Mouse (Mus musculus) gastrocnemius, postnatal 36 days (tissue): ENCODE measurements around the gene Rab11a. TPM values are rescaled to one million over a fixed set of nuclear protein-coding genes. Genes with fewer than 3 reads are reported as not detected.

Source experiments
- DNase-seq, 2 experiments: peaks; one replicate each; pipeline ENCODE4 v3.0.0; 2022
- intact Hi-C: fragments of 180-260 bp; cut with DNase I; formaldehyde crosslinking; loops from one replicate; pipeline ENCODE4 v1.15.1; 2025
- long read RNA-seq, 2 experiments: library from polyadenylated mRNA; stranded (forward); transcript quantifications; one replicate each; pipeline ENCODE4 v2.0.0; 2021
- total RNA-seq, 2 experiments: library from RNA; stranded (reverse); gene quantifications; 2 replicates each; pipeline ENCODE4 v1.2.3; 2021

Gene Rab11a
- total RNA-seq, result 10 to 100 TPM; 89.1 to 95.6 TPM
- long read RNA-seq, experiment 1, transcript Rab11a-208 (5 exons, 2,336 nt), result major isoform, 52 of 64 reads
- long read RNA-seq, experiment 1, partial matches to known transcripts, result 9 of 64 reads
- long read RNA-seq, experiment 1, other reads (novel, unspliced or antisense), result 1 of 64 reads
- long read RNA-seq, experiment 2, transcript Rab11a-208 (5 exons, 2,336 nt), result major isoform, 56 of 60 reads
- long read RNA-seq, experiment 2, partial matches to known transcripts, result 0 of 60 reads
- long read RNA-seq, experiment 2, other reads (novel, unspliced or antisense), result 2 of 60 reads

- peak; percentile 96 for DNase-seq
- intact Hi-C loops, result no loop called here
Measured at GRCm38 (mm10) chr9:64737406-64738201, at the start of gene Rab11a. Rab11a (minus strand) TSS chr9:64737758.

- intact Hi-C loops, result loop anchor here (5.0 kb wide), 1 partner anchor 116 kb away; no protein-coding TSS in a partner anchor
- no peak for DNase-seq
Measured at GRCm38 (mm10) chr9:64786216-64786905, 48.8 kb upstream of the Rab11a start.

- intact Hi-C loops, result loop anchor here (5.0 kb wide), 2 partner anchors 77 to 117 kb away; no protein-coding TSS in a partner anchor
- DNase-seq, result peak; percentile 51 to 60
Measured at GRCm38 (mm10) chr9:64784841-64785240, 47.3 kb upstream of the Rab11a start.

- DNase-seq, result no peak
- intact Hi-C loops, result loop anchor here (5.0 kb wide), 1 partner anchor 79 kb away; no protein-coding TSS in a partner anchor
Measured at GRCm38 (mm10) chr9:64783511-64783910, 46.0 kb upstream of the Rab11a start.

GRCm38 (mm10) chr9:64779628-64780027 lies 42.1 kb upstream of the Rab11a start:
- DNase-seq, result no peak
- intact Hi-C loops, result loop anchor here (5.0 kb wide), 3 partner anchors 83 to 183 kb away; partner anchors contain the start of gene Ints14

GRCm38 (mm10) chr9:64778151-64778550 lies 40.6 kb upstream of the Rab11a start:
- no peak for DNase-seq
- intact Hi-C loops, result loop anchor here (5.0 kb wide), 2 partner anchors 159 to 184 kb away; partner anchors contain the start of gene Ints14

- intact Hi-C loops, result loop anchor here (5.0 kb wide), 2 partner anchors 160 to 185 kb away; partner anchors contain the start of gene Ints14
- no peak for DNase-seq
Measured at GRCm38 (mm10) chr9:64777441-64777987, 40.0 kb upstream of the Rab11a start.

- intact Hi-C loops, result loop anchor here (5.0 kb wide), 2 partner anchors 162 to 187 kb away; partner anchors contain the start of gene Ints14
- no peak for DNase-seq
Measured at GRCm38 (mm10) chr9:64775491-64775890, 37.9 kb upstream of the Rab11a start.

- intact Hi-C loops, result loop anchor here (5.0 kb wide), 2 partner anchors 162 to 187 kb away; partner anchors contain the start of gene Ints14
Measured at GRCm38 (mm10) chr9:64774883-64775282, 37.3 kb upstream of the Rab11a start.

GRCm38 (mm10) chr9:64774411-64774811 lies 36.9 kb upstream of the Rab11a start:
- intact Hi-C loops, result no loop called here
- DNase-seq, result no peak

More at GRCm38 (mm10) chr9:64774883-64775282, 37.3 kb upstream of the Rab11a start:
- DNase-seq, result no peak

GRCm38 (mm10) chr9:64773936-64774335 lies 36.4 kb upstream of the Rab11a start:
- intact Hi-C loops, result no loop called here
- no peak for DNase-seq

GRCm38 (mm10) chr9:64773254-64773653 lies 35.7 kb upstream of the Rab11a start:
- DNase-seq, result no peak
- intact Hi-C loops, result no loop called here

GRCm38 (mm10) chr9:64771236-64771635 lies 33.7 kb upstream of the Rab11a start:
- peak in 1 of 2 experiments; percentile 8 for DNase-seq
- intact Hi-C loops, result no loop called here

- intact Hi-C loops, result no loop called here
- DNase-seq, result no peak
Measured at GRCm38 (mm10) chr9:64770411-64770849, 32.9 kb upstream of the Rab11a start.

GRCm38 (mm10) chr9:64769911-64770310 lies 32.4 kb upstream of the Rab11a start:
- intact Hi-C loops, result no loop called here
- DNase-seq, result no peak

GRCm38 (mm10) chr9:64769066-64769695 lies 31.6 kb upstream of the Rab11a start:
- no peak for DNase-seq
- intact Hi-C loops, result no loop called here

GRCm38 (mm10) chr9:64767796-64768195 lies 30.2 kb upstream of the Rab11a start:
- intact Hi-C loops, result no loop called here
- DNase-seq, result no peak

GRCm38 (mm10) chr9:64766136-64766535 lies 28.6 kb upstream of the Rab11a start:
- DNase-seq, result no peak
- intact Hi-C loops, result no loop called here

- intact Hi-C loops, result no loop called here
- no peak for DNase-seq
Measured at GRCm38 (mm10) chr9:64764824-64765223, 27.3 kb upstream of the Rab11a start.

GRCm38 (mm10) chr9:64758052-64758451 lies 20.5 kb upstream of the Rab11a start:
- DNase-seq, result no peak
- intact Hi-C loops, result no loop called here
